Mouse (Mus musculus) Patski (cell line): Measurements from ENCODE around the gene Pde8a. TPM values are rescaled to one million over a fixed set of nuclear protein-coding genes. Genes with fewer than 3 reads are reported as not detected.
A peak's percentile ranks its signal among the peaks of the same experiment; 100 is the strongest.
"Not testable (repeated sequence)": the region's sequence is repeated elsewhere in the genome, so short reads cannot be mapped to it uniquely, and the experiment has no call there.

Experiments used
- ATAC-seq: fragments of 100-300 bp; one replicate; pipeline ENCODE4 v1.8.0; 2021
- CTCF ChIA-PET: fragments of 350-600 bp; sonication (Branson Sonifier 250); formaldehyde crosslinking; loops from one replicate; lab custom pipeline; 2022; ENCODE audit warnings: inconsistent platforms; lab: Charles Lee
- POLR2A ChIA-PET: fragments of 350-600 bp; sonication (Branson Sonifier 250); formaldehyde crosslinking; loops from one replicate; lab custom pipeline; 2022; ENCODE audit warnings: antibody characterized with exemption, inconsistent platforms; lab: Charles Lee
- DNase-seq: peaks from one replicate; pipeline ENCODE4 v3.0.0-alpha.2; 2011; ENCODE audit warnings: low read depth, low spot score
- H3K27me3 ChIP-seq: fragments of 371-371 bp; one replicate; pipeline ENCODE4 v1.5.1; 2021
- CTCF ChIP-seq: fragments of 100-300 bp; IDR thresholded peaks from one replicate; pipeline ENCODE4 v1.5.1; 2021
- in situ Hi-C: fragments of 300-500 bp; cut with MboI; formaldehyde crosslinking; loops from 3 replicates; pipeline ENCODE4 v1.11.1; 2018; ENCODE audit warnings: low pct_unique_long_range_greater_than_20kb, mixed read lengths
- polyA plus RNA-seq: library from polyadenylated mRNA; unstranded; gene quantifications from one replicate; pipeline ENCODE4 v1.2.3, GENCODE M21; 2021

Pde8a gene
- polyA plus RNA-seq, 1 experiment from 2014 or later, result 6.8 TPM

- ChIA-PET CTCF (interaction anchor here (1.1 kb wide), 1 partner anchor 16 kb away, joined by 4 read pairs; no protein-coding TSS in a partner anchor), POLR2A (interaction anchor here (1.4 kb wide), 1 partner anchor 129 kb away, joined by 3 read pairs; no protein-coding TSS in a partner anchor)
- H3K27me3 ChIP-seq, result no peaks in the 10 kb centered on the region
- ATAC-seq, result no peak
- no peak for TF ChIP-seq CTCF
- no peak for DNase-seq
- in situ Hi-C loops, result no loop called here
Measured at GRCm38 (mm10) chr7:81183181-81183580, 30.2 kb upstream of the Pde8a start.

- POLR2A ChIA-PET, result no interaction called here
- in situ Hi-C loops, result no loop called here
- DNase-seq (no peak), ATAC-seq (no peak)
- no peaks in the 10 kb centered on the region for H3K27me3 ChIP-seq
- CTCF ChIA-PET, result no interaction called here
- no peak for TF ChIP-seq CTCF
Measured at GRCm38 (mm10) chr7:81184136-81184535, 29.3 kb upstream of the Pde8a start.

- ATAC-seq, result no peak
- in situ Hi-C loops, result no loop called here
- no peak for DNase-seq
- ChIA-PET POLR2A (no interaction called here), CTCF (no interaction called here)
- H3K27me3 ChIP-seq, result no peaks in the 10 kb centered on the region
- TF ChIP-seq CTCF, result peak; percentile 32
Measured at GRCm38 (mm10) chr7:81184651-81185050, 28.7 kb upstream of the Pde8a start.

GRCm38 (mm10) chr7:81186036-81186435, 27.4 kb upstream of the Pde8a start:
- in situ Hi-C loops, CTCF ChIA-PET, H3K27me3 ChIP-seq, POLR2A ChIA-PET, DNase-seq, ATAC-seq: not testable (repeated sequence)

- CTCF ChIA-PET, result no interaction called here
Measured at GRCm38 (mm10) chr7:81189180-81189579, 24.2 kb upstream of the Pde8a start.

GRCm38 (mm10) chr7:81195509-81195908, 17.9 kb upstream of the Pde8a start:
- in situ Hi-C loops, result no loop called here
- CTCF ChIA-PET, result interaction anchor here (1.1 to 1.3 kb wide), 2 partner anchors 10 to 13 kb away, joined by 3 read pairs; no protein-coding TSS in a partner anchor
- H3K27me3 ChIP-seq, result no peaks in the 10 kb centered on the region
- POLR2A ChIA-PET, result no interaction called here
- DNase-seq (no peak), ATAC-seq (no peak)
- TF ChIP-seq CTCF, result no peak

More at GRCm38 (mm10) chr7:81189180-81189579, 24.2 kb upstream of the Pde8a start:
- no peak for TF ChIP-seq CTCF
- POLR2A ChIA-PET, result no interaction called here
- no peak for ATAC-seq
- H3K27me3 ChIP-seq, result no peaks in the 10 kb centered on the region
- in situ Hi-C loops, result no loop called here
- no peak for DNase-seq

- DNase-seq (no peak), ATAC-seq (no peak)
- in situ Hi-C loops, result no loop called here
- POLR2A ChIA-PET, result no interaction called here
- CTCF ChIA-PET, result interaction anchor here (1.3 to 1.7 kb wide), 3 partner anchors 8 to 145 kb away, joined by 3 read pairs; no protein-coding TSS in a partner anchor
- H3K27me3 ChIP-seq, result no peaks in the 10 kb centered on the region
- no peak for TF ChIP-seq CTCF
Measured at GRCm38 (mm10) chr7:81196796-81197195, 16.6 kb upstream of the Pde8a start.

GRCm38 (mm10) chr7:81198538-81198937, 14.9 kb upstream of the Pde8a start:
- ATAC-seq (no peak), DNase-seq (no peak)
- in situ Hi-C loops, result no loop called here
- ChIA-PET CTCF (interaction anchor here (0.8 to 2.2 kb wide), 2 partner anchors 10 to 12 kb away, joined by 3 to 8 read pairs; no protein-coding TSS in a partner anchor), POLR2A (interaction anchor here (0.5 kb wide), 1 partner anchor 1011 kb away, joined by 3 read pairs; no protein-coding TSS in a partner anchor)
- no peak for TF ChIP-seq CTCF
- H3K27me3 ChIP-seq, result no peaks in the 10 kb centered on the region

GRCm38 (mm10) chr7:81199109-81199508, 14.3 kb upstream of the Pde8a start:
- no peak for TF ChIP-seq CTCF
- ChIA-PET CTCF (interaction anchor here (0.8 to 2.2 kb wide), 2 partner anchors 9 to 11 kb away, joined by 3 to 8 read pairs; no protein-coding TSS in a partner anchor), POLR2A (interaction anchor here (0.5 kb wide), 1 partner anchor 1011 kb away, joined by 3 read pairs; no protein-coding TSS in a partner anchor)
- ATAC-seq, result no peak
- in situ Hi-C loops, result no loop called here
- no peaks in the 10 kb centered on the region for H3K27me3 ChIP-seq
- DNase-seq, result no peak

GRCm38 (mm10) chr7:81199757-81200156, 13.6 kb upstream of the Pde8a start:
- DNase-seq, result no peak
- CTCF ChIA-PET, result interaction anchor here (2.2 kb wide), 1 partner anchor 11 kb away, joined by 8 read pairs; no protein-coding TSS in a partner anchor
- in situ Hi-C loops, result no loop called here
- TF ChIP-seq CTCF, result no peak
- POLR2A ChIA-PET, result no interaction called here
- no peak for ATAC-seq
- H3K27me3 ChIP-seq, result no peaks in the 10 kb centered on the region

GRCm38 (mm10) chr7:81202389-81202788, 11.0 kb upstream of the Pde8a start:
- DNase-seq (no peak), ATAC-seq (no peak)
- ChIA-PET CTCF (interaction anchor here (0.7 to 1.3 kb wide), 5 partner anchors 9 to 133 kb away, joined by 3 to 4 read pairs (median 3); no protein-coding TSS in a partner anchor), POLR2A (interaction anchor here (0.6 kb wide), 1 partner anchor 109 kb away, joined by 3 read pairs; no protein-coding TSS in a partner anchor)
- H3K27me3 ChIP-seq, result no peaks in the 10 kb centered on the region
- no peak for TF ChIP-seq CTCF
- in situ Hi-C loops, result no loop called here

GRCm38 (mm10) chr7:81203576-81203975, 9.8 kb upstream of the Pde8a start:
- POLR2A ChIA-PET, DNase-seq, ATAC-seq, CTCF ChIA-PET, H3K27me3 ChIP-seq, in situ Hi-C loops: not testable (repeated sequence)
